Mouse (Mus musculus) gastrocnemius, postnatal 25 days (tissue): Measurements from ENCODE around the gene Mup6. TPM values are rescaled to one million over a fixed set of nuclear protein-coding genes. Genes with fewer than 3 reads are reported as not detected.
"Not testable (repeated sequence)": the region's sequence is repeated elsewhere in the genome, so short reads cannot be mapped to it uniquely, and the experiment has no call there.

ENCODE experiments used
- DNase-seq: peaks from one replicate; pipeline ENCODE4 v3.0.0; 2022
- long read RNA-seq, 2 experiments: library from polyadenylated mRNA; stranded (forward); transcript quantifications; one replicate each; pipeline ENCODE4 v2.0.0; 2021
- total RNA-seq, 2 experiments: library from RNA; stranded (reverse); gene quantifications; 1 replicate in 1 of 2; 2 replicates in 1 of 2; pipeline ENCODE4 v1.2.3; 2021

The Mup6 gene
- total RNA-seq: not detected
- long read RNA-seq, experiment 1: 0 reads
- long read RNA-seq, experiment 2: 0 reads

- DNase-seq: no peak
These were observed at the start of gene Mup6 for GRCm38 (mm10) chr4:59963405-59964344. TSS of gene Mup6 (plus strand) at chr4:59964294.

- no peak for DNase-seq
These were observed 49.3 kb upstream of the Mup6 start, which contains the start of gene Slc46a2 for GRCm38 (mm10) chr4:59914608-59915403. TSS of gene Slc46a2 (minus strand) at chr4:59915056.

GRCm38 (mm10) chr4:59917966-59918365, 46.1 kb upstream of the Mup6 start:
- no peak for DNase-seq

GRCm38 (mm10) chr4:59925082-59925481, 39.0 kb upstream of the Mup6 start:
- no peak for DNase-seq

- no peak for DNase-seq
These were observed 36.4 kb upstream of the Mup6 start for GRCm38 (mm10) chr4:59927666-59928065.

GRCm38 (mm10) chr4:59928347-59928746, 35.7 kb upstream of the Mup6 start:
- DNase-seq: peak; percentile 32

- DNase-seq: no peak
These were observed 31.4 kb upstream of the Mup6 start for GRCm38 (mm10) chr4:59932505-59933281.

GRCm38 (mm10) chr4:59937543-59937942, 26.6 kb upstream of the Mup6 start:
- no peak for DNase-seq

GRCm38 (mm10) chr4:59960610-59961009, 3.5 kb upstream of the Mup6 start, which contains the start of gene Mup4:
TSS of gene Mup4 (minus strand) at chr4:59960710.
- DNase-seq: no peak

- DNase-seq: not testable (repeated sequence)
These were observed 33.8 kb downstream of the Mup6 start for GRCm38 (mm10) chr4:59997894-59998293.

- DNase-seq: not testable (repeated sequence)
These were observed 56.0 kb downstream of the Mup6 start for GRCm38 (mm10) chr4:60020141-60020540.

GRCm38 (mm10) chr4:60029334-60030111, 65.4 kb downstream of the Mup6 start:
- DNase-seq: not testable (repeated sequence)

Other genes with a start within 250 kb of the Mup6 start
- gene Inip, start 162.7 kb upstream of the Mup6 start, total RNA-seq: 1 to 10 TPM; 2.7 to 4.2 TPM
- gene Snx30, start 158.5 kb upstream of the Mup6 start, total RNA-seq: 1 to 10 TPM; 2.7 to 4.4 TPM
- not detected for gene Slc46a2, start 49.2 kb upstream of the Mup6 start, total RNA-seq
- not detected for gene Mup4, start 3.6 kb upstream of the Mup6 start, total RNA-seq
- 10 to 100 TPM in 1 of 2 experiments, not detected in 1; 10.7 TPM for gene Mup7, start 106.2 kb downstream of the Mup6 start, total RNA-seq
- under 1 TPM in 1 of 2 experiments, not detected in 1; 0.94 TPM for gene Mup2, start 190.0 kb downstream of the Mup6 start, total RNA-seq